Mouse (Mus musculus) left cerebral cortex, adult 18-20 months (tissue): ENCODE data around the gene Cox11. TPM values are rescaled to one million over a fixed set of nuclear protein-coding genes. Genes with fewer than 3 reads are reported as not detected.

Experiments used
- DNase-seq, 2 experiments: peaks; one replicate each; pipeline ENCODE4 v3.0.0; 2021 to 2022; ENCODE audit warnings: low spot score in 2 of 2, mixed read lengths in 1 of 2
- long read RNA-seq, 2 experiments: library from polyadenylated mRNA; stranded (forward); transcript quantifications; one replicate each; pipeline ENCODE4 v2.0.0; 2021
- total RNA-seq, 2 experiments: library from RNA; stranded (reverse); gene quantifications; 2 replicates each; pipeline ENCODE4 v1.2.3; 2021

Gene Cox11
- 10 to 100 TPM; 26.4 to 30.5 TPM for total RNA-seq
- long read RNA-seq, experiment 1, transcript Cox11-201 (4 exons, 1,224 nt), result major isoform, 25 of 29 reads
- long read RNA-seq, experiment 1, partial matches to known transcripts, result 0 of 29 reads
- long read RNA-seq, experiment 1, other reads (novel, unspliced or antisense), result 4 of 29 reads
- long read RNA-seq, experiment 2, transcript Cox11-201 (4 exons, 1,224 nt), result major isoform, 26 of 31 reads
- long read RNA-seq, experiment 2, partial matches to known transcripts, result 1 of 31 reads
- long read RNA-seq, experiment 2, other reads (novel, unspliced or antisense), result 3 of 31 reads

DNA sequence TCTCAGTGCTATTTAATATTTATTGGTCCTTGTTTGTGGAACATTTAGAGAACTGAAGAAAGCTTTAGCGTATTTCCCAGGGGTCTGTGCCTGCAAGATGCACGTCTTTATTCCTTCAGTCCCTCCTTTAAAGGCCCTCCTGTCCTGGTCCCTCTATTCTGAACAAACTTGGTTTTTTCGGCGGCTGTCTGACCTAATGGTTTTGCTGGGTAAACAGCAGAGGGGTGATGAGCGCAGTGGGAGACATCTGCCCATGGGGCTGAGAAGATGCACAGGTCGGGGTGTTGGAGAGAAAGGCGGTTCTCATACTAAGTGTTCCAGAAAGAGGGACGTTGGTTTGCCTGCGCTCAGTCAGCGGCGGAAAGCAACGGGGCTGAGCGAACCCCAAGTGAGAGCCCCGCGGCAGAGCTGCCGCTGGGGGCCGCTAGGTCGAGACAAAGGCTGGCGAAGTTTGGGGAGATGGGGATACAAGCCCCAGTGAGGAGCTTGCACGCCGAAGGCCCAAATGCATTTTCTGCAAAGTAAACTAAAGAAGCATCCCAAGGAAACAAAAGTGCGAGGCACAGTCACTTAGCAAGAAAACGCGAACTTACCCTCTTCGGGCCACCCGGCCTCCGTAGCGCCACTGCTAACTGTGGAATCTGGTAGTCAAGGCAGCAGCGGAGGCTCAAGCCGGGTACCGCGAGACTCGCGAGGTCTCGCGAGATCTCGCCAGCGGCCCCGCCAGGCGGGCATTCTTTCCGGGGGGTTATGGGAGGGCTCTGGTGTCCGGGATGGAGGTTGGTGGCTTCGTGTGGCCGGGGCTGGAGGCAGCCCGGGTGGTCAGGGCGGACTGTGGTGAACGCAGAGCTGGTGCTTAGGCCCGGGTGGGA is at the start of gene Cox11, which contains the start of gene Stxbp4:
Gene Cox11, plus strand, starts transcription at position 734 of the 872 bp plus-strand sequence.
Gene Stxbp4, minus strand, starts transcription at position 645 of the 872 bp plus-strand sequence.
- peak; percentile 94 for DNase-seq

GRCm38 (mm10) chr11:90590996-90591395 is 47.0 kb upstream of the Cox11 start:
- DNase-seq, result no peak

DNA sequence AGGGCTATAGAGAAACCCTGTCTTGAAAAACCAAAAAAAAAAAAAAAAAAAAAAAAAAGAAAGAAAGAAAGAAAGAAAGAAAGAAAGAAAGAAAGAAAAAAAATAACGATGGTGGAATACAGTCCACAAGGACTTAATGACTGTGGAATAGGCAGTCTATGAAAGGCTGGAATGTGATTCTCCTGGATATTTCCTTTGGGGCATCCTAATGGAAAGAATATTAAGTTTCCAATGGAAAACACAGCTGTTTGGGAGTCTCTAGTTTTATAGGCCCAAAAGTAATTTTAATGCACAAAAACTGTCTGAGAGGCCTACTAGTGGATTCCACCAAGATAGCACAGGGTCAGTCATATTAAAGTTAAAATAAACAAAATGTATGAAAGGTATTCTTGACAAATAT is 42.1 kb upstream of the Cox11 start:
- DNase-seq, result no peak

- DNase-seq, result no peak
These were observed 34.9 kb upstream of the Cox11 start for GRCm38 (mm10) chr11:90603066-90603465.

- DNase-seq, result no peak
These were observed 25.9 kb upstream of the Cox11 start for GRCm38 (mm10) chr11:90612118-90612517.

DNA sequence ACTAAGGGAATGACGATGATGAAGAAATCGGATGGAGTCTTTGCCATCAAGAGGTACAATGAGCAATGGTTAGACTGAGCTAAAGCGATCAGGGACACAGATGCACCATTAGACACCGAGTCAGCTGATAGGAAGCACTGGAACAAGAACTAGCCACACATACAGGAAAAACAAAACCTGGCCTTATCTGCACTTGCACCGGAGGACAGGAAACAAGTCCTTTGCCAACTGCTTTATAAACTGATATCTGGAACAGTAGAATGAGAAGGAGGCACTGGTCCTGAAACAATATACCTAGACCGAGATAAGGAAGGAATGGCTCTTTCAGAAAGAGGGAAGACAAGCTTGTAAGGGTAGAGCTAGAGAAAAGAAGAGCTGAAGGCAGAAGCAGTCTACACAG is 23.2 kb upstream of the Cox11 start:
- no peak for DNase-seq

- DNase-seq, result no peak
These were observed 21.5 kb upstream of the Cox11 start for GRCm38 (mm10) chr11:90616431-90616830.

DNA sequence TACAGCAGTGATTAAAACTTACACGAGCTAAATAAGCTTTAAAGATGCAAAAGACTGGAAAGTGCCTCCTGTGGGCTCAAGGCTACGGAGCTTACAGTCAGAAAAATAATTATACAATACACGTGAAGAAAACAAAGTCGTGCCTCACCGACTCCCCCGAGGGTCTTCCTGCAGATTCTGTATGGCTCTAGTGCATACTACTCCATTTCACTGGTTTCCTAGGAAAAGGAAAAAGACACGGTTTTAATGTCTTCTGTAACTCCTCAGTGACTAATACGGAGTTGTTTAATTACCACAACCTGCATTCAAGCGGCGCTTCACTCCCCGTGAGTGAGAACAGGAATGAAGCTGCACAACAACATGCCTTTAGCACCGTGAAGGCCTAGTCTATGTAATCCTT is 15.9 kb upstream of the Cox11 start:
- no peak for DNase-seq

- no peak for DNase-seq
These were observed 15.5 kb upstream of the Cox11 start for GRCm38 (mm10) chr11:90622500-90622899.

GRCm38 (mm10) chr11:90623477-90623876 is 14.5 kb upstream of the Cox11 start:
- DNase-seq, result peak; percentile 39 to 73

GRCm38 (mm10) chr11:90625174-90625573 is 12.8 kb upstream of the Cox11 start:
- DNase-seq, result no peak

GRCm38 (mm10) chr11:90627751-90628150 is 10.2 kb upstream of the Cox11 start:
- no peak for DNase-seq

GRCm38 (mm10) chr11:90632480-90632879 is 5.5 kb upstream of the Cox11 start:
- DNase-seq, result no peak

DNA sequence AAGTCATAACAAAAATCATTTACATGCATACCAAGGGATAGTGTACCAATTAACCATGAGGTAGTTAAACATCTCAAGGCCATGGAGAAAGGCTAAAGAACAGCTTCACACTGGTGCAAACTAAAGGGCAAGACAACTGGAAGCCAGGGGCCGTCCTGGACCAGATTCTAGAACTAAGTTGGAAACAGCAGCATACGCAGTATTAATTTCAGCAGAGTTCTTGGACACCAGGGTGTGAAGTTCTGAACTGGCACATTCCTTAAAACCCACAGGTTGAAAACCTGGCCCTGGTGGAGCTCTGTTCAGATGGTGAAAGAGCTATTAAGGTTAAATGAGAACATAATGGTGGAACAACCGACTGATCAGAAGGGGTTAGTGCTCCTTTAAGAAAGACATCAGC is 3.3 kb upstream of the Cox11 start:
- DNase-seq, result no peak

- DNase-seq, result peak in 1 of 2 experiments; percentile 23
These were observed 398 bp downstream of the Cox11 start for GRCm38 (mm10) chr11:90638312-90638830.

DNA sequence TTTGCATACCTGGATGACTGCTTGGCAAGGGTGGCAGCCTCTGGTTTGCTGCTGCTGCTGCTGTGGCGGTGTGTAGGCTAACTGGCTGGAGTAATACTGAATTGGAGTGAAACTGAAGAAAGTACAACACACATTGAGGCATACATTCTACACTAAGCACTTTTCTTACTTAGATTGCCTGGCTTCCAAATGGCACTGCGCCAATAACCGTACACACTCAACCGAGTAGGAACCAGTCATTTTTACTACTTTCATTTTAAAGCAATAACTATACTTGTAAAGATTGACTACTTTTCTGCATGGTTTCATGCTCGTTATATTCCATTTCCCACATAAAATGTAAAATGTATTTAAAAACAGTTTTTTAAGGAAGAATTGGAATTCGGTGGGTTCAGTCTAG is 11.8 kb downstream of the Cox11 start:
- peak in 1 of 2 experiments; percentile 35 for DNase-seq

DNA sequence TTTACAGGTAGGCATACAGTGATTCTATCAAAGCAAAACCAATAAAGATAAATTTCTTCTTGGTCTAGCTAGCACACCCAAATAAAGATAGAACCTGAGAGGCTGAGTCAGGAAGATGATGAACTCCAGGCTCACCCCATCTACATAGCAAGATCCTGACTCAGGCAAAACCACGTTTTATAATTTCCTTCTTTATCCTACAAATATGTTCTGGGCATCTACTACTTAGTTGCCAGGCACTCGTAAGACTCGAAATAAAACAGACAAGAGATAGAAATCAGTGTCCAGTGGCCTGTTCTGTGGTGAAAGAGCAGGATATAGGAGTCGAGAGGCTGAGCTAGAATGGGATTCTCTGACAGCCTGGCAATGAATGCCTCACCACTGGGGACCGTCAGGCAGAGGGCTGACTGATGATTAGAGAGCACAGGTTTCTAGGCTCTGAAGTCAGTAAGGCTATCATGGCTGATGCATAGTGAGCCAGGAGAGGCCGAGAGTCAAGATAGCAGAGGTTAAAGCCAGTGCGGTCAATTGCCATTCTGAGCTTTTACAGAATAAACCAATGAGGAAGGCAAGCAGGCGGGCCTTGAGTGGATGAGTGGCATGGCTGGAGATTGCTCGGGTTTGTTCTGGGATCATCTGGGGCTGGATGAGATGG is 12.4 kb downstream of the Cox11 start:
- DNase-seq, result no peak

DNA sequence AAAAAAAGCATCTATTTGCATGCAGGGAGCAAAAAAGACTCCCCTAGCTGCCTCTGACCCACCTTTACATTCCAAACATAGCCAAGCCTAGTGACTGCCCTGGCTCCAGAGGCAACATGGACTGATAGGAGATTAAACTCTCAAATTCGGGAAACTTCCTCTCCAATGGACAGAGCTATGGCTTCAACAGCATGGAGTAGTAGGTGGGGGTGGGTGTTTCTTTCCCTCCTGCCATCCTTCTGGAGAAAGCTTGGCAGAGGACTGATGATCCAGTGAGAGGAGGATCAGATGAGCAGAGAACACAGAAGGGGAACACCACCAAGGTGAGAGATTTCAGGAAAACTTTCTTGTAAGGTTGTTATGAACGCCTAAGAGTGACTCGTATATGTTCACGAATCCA is 14.6 kb downstream of the Cox11 start:
- DNase-seq, result no peak

GRCm38 (mm10) chr11:90657527-90657926 is 19.6 kb downstream of the Cox11 start:
- DNase-seq, result no peak

GRCm38 (mm10) chr11:90660662-90661061 is 22.7 kb downstream of the Cox11 start:
- no peak for DNase-seq

- DNase-seq, result no peak
These were observed 25.1 kb downstream of the Cox11 start for GRCm38 (mm10) chr11:90663052-90663451.
